Mouse (Mus musculus): ENCODE measurements around the gene Rnf103.

DNA sequence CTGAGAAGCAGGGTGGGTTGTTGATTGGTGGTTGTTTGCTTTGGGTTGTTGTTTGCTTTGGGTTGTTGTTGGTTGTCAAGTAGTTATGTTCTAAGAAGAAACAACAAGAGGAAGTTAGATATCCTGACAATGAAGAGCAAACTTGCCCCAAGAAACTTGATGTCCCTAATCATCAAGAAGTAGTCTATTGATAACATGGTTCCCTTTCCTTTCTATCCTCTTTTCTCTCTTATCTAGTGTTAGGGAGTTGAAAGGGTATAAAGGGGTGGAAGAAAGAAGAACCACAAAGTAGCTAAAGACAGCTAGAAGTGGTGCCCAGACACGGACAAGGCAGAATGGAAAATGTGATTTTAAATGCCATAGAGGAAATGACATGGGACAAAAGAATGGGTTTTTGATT lies 20.9 kb upstream of the Rnf103 start:
- TF ChIP-seq CTCF (IDR thresholded peaks at IDR 0.05; ENCODE audit: low read depth, low read length) (no peak), POLR2A (IDR thresholded peaks at IDR 0.05; ENCODE audit: insufficient read depth, low read length) (no peak)
